20 mouse cellular contexts compared by ENCODE assay signal in genomic region chr13:56599511-56599910, GRCm38 (mm10). TPM values are rescaled to one million over a fixed set of nuclear protein-coding genes. Genes with fewer than 3 reads are reported as not detected.
A peak's percentile ranks its signal among the peaks of the same experiment; 100 is the strongest.
DNase-seq lines count a peak whose midpoint lies in the region; ATAC-seq and TF ChIP-seq lines count a peak whose summit lies in the region.
"Had no signal": no experiment of that assay in that cellular context is flagged by ENCODE, and none has a peak within 500 bp of the region (broad histone marks: within the 10 kb centered on the region; RNA-seq: fewer than 3 reads in every experiment).

No protein-coding gene starts in this region.

- H3K27me3 ChIP-seq in hindbrain, embryonic 10.5 days (ENCODE audit: insufficient read depth, poor library complexity, severe bottlenecking): no peaks in the 10 kb centered on the region
- H3K27me3 ChIP-seq in hindbrain, postnatal 0 days (ENCODE audit: insufficient read depth, low read length): no peaks in the 10 kb centered on the region
- no peaks in the 10 kb centered on the region for H3K27me3 ChIP-seq in embryonic facial prominence, embryonic 10.5 days (replicated peaks; ENCODE audit: low read depth, poor library complexity, severe bottlenecking)
- no peaks in the 10 kb centered on the region for H3K27me3 ChIP-seq in limb, embryonic 13.5 days
- H3K27me3 ChIP-seq: liver, embryonic 12.5 days; midbrain, embryonic 15.5 days had no signal

- H3K9ac ChIP-seq in hindbrain, postnatal 0 days (replicated peaks; ENCODE audit: low read length): no peak overlapping the region
- H3K9ac ChIP-seq in limb, embryonic 13.5 days: no peak overlapping the region
- H3K9ac ChIP-seq: hindbrain, embryonic 14.5 days; liver, embryonic 12.5 days; midbrain, embryonic 15.5 days had no signal

- H3K9me3 ChIP-seq in hindbrain, embryonic 10.5 days: no peaks in the 10 kb centered on the region
- H3K9me3 ChIP-seq in hindbrain, postnatal 0 days (ENCODE audit: low read length): no peaks in the 10 kb centered on the region
- no peaks in the 10 kb centered on the region for H3K9me3 ChIP-seq in embryonic facial prominence, embryonic 10.5 days
- H3K9me3 ChIP-seq in limb, embryonic 13.5 days: no peaks in the 10 kb centered on the region
- H3K9me3 ChIP-seq: liver, embryonic 12.5 days; midbrain, embryonic 15.5 days had no signal

- H3K4me1 ChIP-seq in hindbrain, embryonic 10.5 days (replicated peaks): peaks cover 39% of the 10 kb centered on the region
- peaks cover 4% of the 10 kb centered on the region; the same call in 1 of the 2 replicates for H3K4me1 ChIP-seq in hindbrain, postnatal 0 days (ENCODE audit: insufficient read depth, low read length)
- H3K4me1 ChIP-seq in embryonic facial prominence, embryonic 10.5 days: peaks cover 53% of the 10 kb centered on the region
- H3K4me1 ChIP-seq in limb, embryonic 13.5 days: peaks cover 82% of the 10 kb centered on the region
- H3K4me1 ChIP-seq: liver, embryonic 12.5 days had no signal

- no peak overlapping the region for H3K4me3 ChIP-seq in hindbrain, embryonic 10.5 days
- no peak overlapping the region for H3K4me3 ChIP-seq in hindbrain, postnatal 0 days (ENCODE audit: low read length)
- no peak overlapping the region for H3K4me3 ChIP-seq in embryonic facial prominence, embryonic 10.5 days
- H3K4me3 ChIP-seq in limb, embryonic 13.5 days: no peak overlapping the region
- H3K4me3 ChIP-seq: erythroblast, embryonic 14.5 days; liver, embryonic 12.5 days; midbrain, embryonic 15.5 days had no signal

- no peak for TF ChIP-seq CTCF in hindbrain, postnatal 0 days (IDR thresholded peaks at IDR 0.05; ENCODE audit: low read depth)

- ATAC-seq in hindbrain, postnatal 0 days: no peak
- ATAC-seq in limb, embryonic 13.5 days (ENCODE audit: low FRiP score, low read depth): no peak
- ATAC-seq: CD4-positive, CD25-positive, alpha-beta regulatory T cell, adult 4 months; liver, embryonic 12.5 days; midbrain, embryonic 15.5 days had no signal

- H3K4me2 ChIP-seq in hindbrain, postnatal 0 days (ENCODE audit: low read depth, low read length): no peak overlapping the region
- H3K4me2 ChIP-seq in limb, embryonic 13.5 days (replicated peaks): no peak overlapping the region
- H3K4me2 ChIP-seq: hindbrain, embryonic 14.5 days; liver, embryonic 12.5 days; midbrain, embryonic 15.5 days had no signal

- no peak for DNase-seq in hindbrain, embryonic 10.5 days (ENCODE audit: low spot score)
- DNase-seq in hindbrain, postnatal 0 days (ENCODE audit: low spot score): no peak
- DNase-seq in 3T3-L1 (ENCODE audit: low read depth, low spot score): peak; percentile 76
- no peak for DNase-seq in embryonic facial prominence, embryonic 10.5 days (ENCODE audit: low spot score)
- no peak for DNase-seq in adrenal gland, postnatal 36 days
- no peak for DNase-seq in left cerebral cortex, adult 8-10 months (ENCODE audit: low spot score in 2 of 2)
- DNase-seq: cerebellum, postnatal 14 days; layer of hippocampus, postnatal 36 days; right cerebral cortex, adult 18-20 months had no signal

- WGBS in hindbrain, embryonic 10.5 days: 90% methylated on average over 2 of the region's 2 CpGs
- 91% methylated on average over 2 of the region's 2 CpGs for WGBS in hindbrain, postnatal 0 days
- WGBS in embryonic facial prominence, embryonic 10.5 days: 88% methylated on average over 2 of the region's 2 CpGs
- 88% methylated on average over 2 of the region's 2 CpGs for WGBS in limb, embryonic 13.5 days

- peak overlapping the region; percentile 17; the same call in 1 of the 2 replicates for H3K27ac ChIP-seq in hindbrain, embryonic 10.5 days
- no peak overlapping the region for H3K27ac ChIP-seq in hindbrain, postnatal 0 days
- H3K27ac ChIP-seq in embryonic facial prominence, embryonic 10.5 days (replicated peaks): peak overlapping the region; percentile 86
- H3K27ac ChIP-seq in limb, embryonic 13.5 days: peak overlapping the region; percentile 92; the same call in 1 of the 2 replicates
- H3K27ac ChIP-seq: hindbrain, embryonic 14.5 days; liver, embryonic 12.5 days; macrophage; midbrain, embryonic 15.5 days had no signal

- no peaks in the 10 kb centered on the region for H3K36me3 ChIP-seq in hindbrain, embryonic 10.5 days
- no peaks in the 10 kb centered on the region for H3K36me3 ChIP-seq in hindbrain, postnatal 0 days (ENCODE audit: insufficient read depth, low read length)
- no peaks in the 10 kb centered on the region for H3K36me3 ChIP-seq in embryonic facial prominence, embryonic 10.5 days (replicated peaks)
- H3K36me3 ChIP-seq in limb, embryonic 13.5 days: no peaks in the 10 kb centered on the region
- H3K36me3 ChIP-seq: liver, embryonic 12.5 days; midbrain, embryonic 15.5 days had no signal

RNA-seq across cellular contexts. Expression of gene Tgfbi, which starts 9.8 kb away (rescaled TPM):
- 38.4 and 42.9 TPM in 2 replicates for polyA plus RNA-seq in hindbrain, embryonic 10.5 days (2016; fragmentation: Nextera tagmentation; extraction: Ambion mirVana)
- total RNA-seq in hindbrain, postnatal 0 days (2014; rRNA removed): 4.9 and 8.6 TPM in 2 replicates
- 6.2 and 7.1 TPM in 2 replicates for polyA plus RNA-seq in hindbrain, postnatal 0 days (2015; fragmentation: Nextera tagmentation; extraction: Ambion mirVana)
- 50.1 and 65.4 TPM in 2 replicates for polyA plus RNA-seq in embryonic facial prominence, embryonic 10.5 days (2016; fragmentation: Nextera tagmentation; extraction: Ambion mirVana)
- 180 and 183 TPM in 2 replicates for polyA plus RNA-seq in limb, embryonic 13.5 days (2015; fragmentation: Nextera tagmentation; extraction: Ambion mirVana)
- 10 to 100 TPM; 33.1 to 50.2 TPM for total RNA-seq in adrenal gland, postnatal 36 days (2021)
- total RNA-seq in left cerebral cortex, adult 8-10 months (2022): 1 to 10 TPM; 4.5 to 5.1 (median 4.9) TPM

RNA-seq across cellular contexts. Expression of gene Lect2, which starts 51.2 kb away (rescaled TPM):
- not detected in 2 replicates for polyA plus RNA-seq in hindbrain, embryonic 10.5 days (2016; fragmentation: Nextera tagmentation; extraction: Ambion mirVana)
- total RNA-seq in hindbrain, postnatal 0 days (2014; rRNA removed): not detected in 2 replicates
- polyA plus RNA-seq in hindbrain, postnatal 0 days (2015; fragmentation: Nextera tagmentation; extraction: Ambion mirVana): 0.23 TPM in 1 of 2 replicates, not detected in the other
- not detected in 2 replicates for polyA plus RNA-seq in embryonic facial prominence, embryonic 10.5 days (2016; fragmentation: Nextera tagmentation; extraction: Ambion mirVana)
- not detected in 2 replicates for polyA plus RNA-seq in limb, embryonic 13.5 days (2015; fragmentation: Nextera tagmentation; extraction: Ambion mirVana)
- not detected for total RNA-seq in adrenal gland, postnatal 36 days (2021)
- total RNA-seq in left cerebral cortex, adult 8-10 months (2022): not detected
- total RNA-seq: heart, adult 8-10 months; layer of hippocampus, postnatal 36 days; neutrophil, adult 5-6 weeks had no signal
- polyA plus RNA-seq: CD4-positive, CD25-positive, alpha-beta regulatory T cell, adult 4 months; frontal cortex, adult 2 months; hindbrain, embryonic 14.5 days; macrophage; midbrain, embryonic 15.5 days; spleen, adult 2 months had no signal
